Mouse (Mus musculus): ENCODE results near the gene Tdp1.

- no peak for TF ChIP-seq GATA1 (IDR thresholded peaks at IDR 0.05; ENCODE audit: borderline replicate concordance, low read length)
- no peak for TF ChIP-seq FLI1 (IDR thresholded peaks at IDR 0.05; ENCODE audit: low read length)
Measured at GRCm38 (mm10) chr12:100001910-100002309, 117.6 kb downstream of the Tdp1 start.
